Mouse (Mus musculus) left cerebral cortex, postnatal 14 days (tissue): ENCODE measurements around the gene Uba52. TPM values are rescaled to one million over a fixed set of nuclear protein-coding genes. Genes with fewer than 3 reads are reported as not detected.
"Not testable (repeated sequence)": the region's sequence is repeated elsewhere in the genome, so short reads cannot be mapped to it uniquely, and the experiment has no call there.

Experiments used
- DNase-seq, 2 experiments: peaks; one replicate each; pipeline ENCODE4 v3.0.0; 2021 to 2022; ENCODE audit warnings: low spot score in 2 of 2, mixed read lengths in 1 of 2
- intact Hi-C: fragments of 180-260 bp; cut with DNase I; formaldehyde crosslinking; loops from one replicate; pipeline ENCODE4 v1.15.1; 2025
- total RNA-seq, 2 experiments: library from RNA; stranded (reverse); gene quantifications; 2 replicates each; pipeline ENCODE4 v1.2.3; 2021

Uba52 gene
- total RNA-seq, 2 experiments from 2014 or later, result 967 to 1,028 TPM

- intact Hi-C loops, result no loop called here
- DNase-seq, result no peak
Observed at GRCm38 (mm10) chr8:70538024-70538579, 27.5 kb upstream of the Uba52 start.

GRCm38 (mm10) chr8:70535701-70536100 lies 25.1 kb upstream of the Uba52 start:
- intact Hi-C loops, result no loop called here
- DNase-seq, result no peak

GRCm38 (mm10) chr8:70535221-70535620 lies 24.6 kb upstream of the Uba52 start:
- intact Hi-C loops, result no loop called here
- DNase-seq, result no peak

GRCm38 (mm10) chr8:70534281-70534680 lies 23.7 kb upstream of the Uba52 start:
- intact Hi-C loops, result no loop called here
- DNase-seq, result peak in 1 of 2 experiments; percentile 38

GRCm38 (mm10) chr8:70530314-70530713 lies 19.7 kb upstream of the Uba52 start:
- intact Hi-C loops, result no loop called here
- DNase-seq, result no peak

- no peak for DNase-seq
Observed at GRCm38 (mm10) chr8:70529741-70530161, 19.1 kb upstream of the Uba52 start.

GRCm38 (mm10) chr8:70529299-70529698 lies 18.7 kb upstream of the Uba52 start:
- no peak for DNase-seq
- intact Hi-C loops, result no loop called here

More at GRCm38 (mm10) chr8:70529741-70530161, 19.1 kb upstream of the Uba52 start:
- intact Hi-C loops, result no loop called here

GRCm38 (mm10) chr8:70528182-70528797 lies 17.7 kb upstream of the Uba52 start:
- no peak for DNase-seq
- intact Hi-C loops, result no loop called here

GRCm38 (mm10) chr8:70527512-70528181 lies 17.0 kb upstream of the Uba52 start, which contains the start of the genes Fkbp8 and Kxd1:
TSS of gene Fkbp8 (plus strand) at chr8:70527724.
TSS of gene Kxd1 (minus strand) at chr8:70527956.
- peak; percentile 99 to 100 for DNase-seq
- intact Hi-C loops, result no loop called here

GRCm38 (mm10) chr8:70527111-70527511 lies 16.5 kb upstream of the Uba52 start:
- DNase-seq, result no peak
- intact Hi-C loops, result no loop called here

- DNase-seq, result peak; percentile 97
- intact Hi-C loops, result no loop called here
Observed at GRCm38 (mm10) chr8:70522592-70523403, 12.2 kb upstream of the Uba52 start.

- no peak for DNase-seq
- intact Hi-C loops, result no loop called here
Observed at GRCm38 (mm10) chr8:70519606-70520005, 9.0 kb upstream of the Uba52 start.

- intact Hi-C loops, result no loop called here
- no peak for DNase-seq
Observed at GRCm38 (mm10) chr8:70519043-70519442, 8.4 kb upstream of the Uba52 start.

- DNase-seq, result no peak
- intact Hi-C loops, result no loop called here
Observed at GRCm38 (mm10) chr8:70517940-70518643, 7.5 kb upstream of the Uba52 start.

GRCm38 (mm10) chr8:70513441-70513840 lies 2.8 kb upstream of the Uba52 start:
- peak; percentile 55 to 63 for DNase-seq
- intact Hi-C loops, result no loop called here

- intact Hi-C loops, result no loop called here
- DNase-seq, result no peak
Observed at GRCm38 (mm10) chr8:70512253-70512903, 1.8 kb upstream of the Uba52 start.

GRCm38 (mm10) chr8:70511770-70512169 lies 1.2 kb upstream of the Uba52 start:
- intact Hi-C loops, result no loop called here
- DNase-seq, result no peak

GRCm38 (mm10) chr8:70511174-70511573 lies 573 bp upstream of the Uba52 start:
- intact Hi-C loops, DNase-seq: not testable (repeated sequence)
